Mouse (Mus musculus) neural tube, embryonic 12.5 days (tissue): ENCODE measurements around the gene Ralgps1. TPM values are rescaled to one million over a fixed set of nuclear protein-coding genes. Genes with fewer than 3 reads are reported as not detected.

Experiments
- ATAC-seq: fragments of 200-750 bp; cut with Nextera tagmentation; 2 replicates; pipeline ENCODE4 v1.8.0; 2017; ENCODE audit warnings: low read depth, mild to moderate bottlenecking, moderate TSS enrichment, moderate library complexity; ENCODE audit not compliant: low FRiP score
- H3K27ac ChIP-seq: fragments of 300-500 bp; sonication (generic); 2 replicates; pipeline ENCODE4 v1.5.1; 2016
- H3K27me3 ChIP-seq: fragments of 300-500 bp; sonication (generic); replicated peaks from 2 replicates; pipeline ENCODE4 v1.6.1; 2016; ENCODE audit warnings: mild to moderate bottlenecking
- H3K36me3 ChIP-seq: fragments of 300-500 bp; sonication (generic); 2 replicates; pipeline ENCODE4 v1.6.1; 2016; ENCODE audit warnings: mild to moderate bottlenecking
- H3K4me1 ChIP-seq: fragments of 300-500 bp; sonication (generic); 2 replicates; pipeline ENCODE4 v1.6.1; 2016
- H3K4me2 ChIP-seq: fragments of 300-500 bp; sonication (generic); replicated peaks from 2 replicates; pipeline ENCODE4 v1.6.1; 2016; ENCODE audit warnings: mild to moderate bottlenecking
- H3K4me3 ChIP-seq: fragments of 300-500 bp; sonication (generic); 2 replicates; pipeline ENCODE4 v1.5.1; 2016
- H3K9ac ChIP-seq: fragments of 300-500 bp; sonication (generic); 2 replicates; pipeline ENCODE4 v1.6.1; 2016; ENCODE audit warnings: mild to moderate bottlenecking
- H3K9me3 ChIP-seq: fragments of 300-500 bp; sonication (generic); 2 replicates; pipeline ENCODE4 v1.6.1; 2016; ENCODE audit warnings: mild to moderate bottlenecking
- WGBS: fragments of 180-500 bp; shearing (Covaris S2); methylation state at CpG from one replicate; pipeline ENCODE4 v1.1.7; 2016; 5-methylcytosine and 5-hydroxymethylcytosine counted together
- polyA plus RNA-seq: library from polyadenylated mRNA; unstranded; fragments of >200 nt; fragmentation: Nextera tagmentation; extraction: Ambion mirVana; gene quantifications from 2 replicates; pipeline ENCODE4 v1.2.1, GENCODE M21; 2016

The Ralgps1 gene
- polyA plus RNA-seq, 1 experiment from 2014 or later: 25.9 TPM

DNA sequence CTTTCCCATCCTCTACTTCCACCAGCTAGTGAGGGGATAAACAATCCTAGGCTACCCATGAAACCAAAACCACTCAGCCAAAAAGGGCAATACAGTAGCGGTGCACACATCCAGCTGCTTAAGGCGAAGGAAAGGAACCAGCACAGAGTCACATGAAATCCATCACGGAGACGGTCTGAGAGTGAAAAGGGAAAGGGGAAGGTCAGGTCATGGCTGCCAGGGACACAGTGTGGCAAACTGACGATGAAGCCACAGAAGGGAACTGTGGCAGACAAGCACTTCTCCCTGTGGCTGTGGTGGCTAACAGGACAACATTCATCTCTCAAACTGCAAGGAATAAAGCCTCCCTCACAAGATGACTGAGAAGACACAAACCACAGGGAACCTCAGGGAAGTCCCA is 76.2 kb downstream of the Ralgps1 start:
- Histone ChIP-seq H3K27ac (no peak overlapping the region), H3K9me3 (no peaks in the 10 kb centered on the region), H3K36me3 (0 out of 2 replicates have a peak, but pooled peaks cover 7% of the 10 kb centered on the region), H3K9ac (no peak overlapping the region), H3K4me1 (peaks cover 3% of the 10 kb centered on the region; the same call in 1 of the 2 replicates), H3K27me3 (no peaks in the 10 kb centered on the region), H3K4me2 (no peak overlapping the region), H3K4me3 (no peak overlapping the region)
- whole genome bisulfite sequencing: 84% methylated on average over 5 of the region's 5 CpGs
- no peak for ATAC-seq

GRCm38 (mm10) chr2:33292057-33292456 is 79.2 kb downstream of the Ralgps1 start:
- Histone ChIP-seq H3K4me2 (no peak overlapping the region), H3K4me1 (no peaks in the 10 kb centered on the region), H3K36me3 (peaks cover 14% of the 10 kb centered on the region; the same call in 1 of the 2 replicates), H3K27ac (no peak overlapping the region), H3K27me3 (no peaks in the 10 kb centered on the region), H3K4me3 (no peak overlapping the region), H3K9ac (no peak overlapping the region), H3K9me3 (no peaks in the 10 kb centered on the region)
- 85% methylated on average over 2 of the region's 2 CpGs for WGBS
- ATAC-seq: no peak

DNA sequence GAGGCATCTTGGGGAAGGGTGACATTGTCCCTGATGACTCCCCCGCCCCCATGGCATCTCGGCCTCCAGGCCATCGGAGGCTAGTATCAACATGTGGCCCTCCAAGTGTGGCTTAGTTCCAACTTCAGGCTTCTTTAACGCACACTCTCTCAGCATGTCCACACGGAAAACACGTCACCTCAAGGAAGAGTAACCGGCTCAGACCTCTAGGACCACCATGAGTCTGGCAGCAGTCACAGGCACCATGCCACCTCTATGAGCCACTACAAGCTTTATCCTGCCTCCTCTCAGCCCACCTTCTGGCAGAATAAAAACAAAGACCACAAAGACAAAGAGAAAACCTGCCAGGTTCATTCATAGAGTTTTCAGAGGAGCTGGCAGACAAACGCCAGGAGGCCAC is 80.8 kb downstream of the Ralgps1 start:
- Histone ChIP-seq H3K9me3 (no peaks in the 10 kb centered on the region), H3K4me1 (no peaks in the 10 kb centered on the region), H3K4me2 (no peak overlapping the region), H3K27ac (no peak overlapping the region), H3K9ac (no peak overlapping the region), H3K36me3 (peaks cover 12% of the 10 kb centered on the region; the same call in 1 of the 2 replicates), H3K4me3 (no peak overlapping the region), H3K27me3 (no peaks in the 10 kb centered on the region)
- WGBS: 86% methylated on average over 8 of the region's 8 CpGs
- no peak for ATAC-seq

DNA sequence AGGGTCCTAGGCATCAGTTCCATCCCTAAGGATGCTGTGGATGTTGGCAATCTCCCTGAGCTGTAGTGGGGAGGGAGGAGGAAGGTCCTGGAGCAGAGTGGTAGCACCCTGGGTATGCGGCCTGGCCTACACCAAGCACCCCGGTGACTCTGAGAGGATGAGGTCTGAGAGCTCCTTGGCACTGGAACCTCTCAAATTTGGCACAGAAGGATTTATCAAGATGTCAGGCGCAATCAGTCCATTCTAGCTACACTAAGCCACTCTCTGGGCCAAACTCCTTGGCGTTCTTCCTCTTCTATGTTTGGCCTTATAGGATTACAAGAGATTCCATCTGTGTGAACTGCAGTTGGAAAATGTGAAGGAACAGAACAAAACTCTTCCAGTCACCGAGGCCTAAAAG is 82.4 kb downstream of the Ralgps1 start:
- Histone ChIP-seq H3K4me2 (no peak overlapping the region), H3K27ac (no peak overlapping the region), H3K9me3 (no peaks in the 10 kb centered on the region), H3K9ac (no peak overlapping the region), H3K27me3 (no peaks in the 10 kb centered on the region), H3K36me3 (peaks cover 19% of the 10 kb centered on the region), H3K4me1 (no peaks in the 10 kb centered on the region), H3K4me3 (no peak overlapping the region)
- WGBS: 91% methylated on average over 5 of the region's 5 CpGs
- no peak for ATAC-seq

GRCm38 (mm10) chr2:33283674-33284073 is 87.6 kb downstream of the Ralgps1 start:
- H3K36me3 ChIP-seq: peaks cover 25% of the 10 kb centered on the region
- no peak overlapping the region for H3K9ac ChIP-seq
- no peak overlapping the region for H3K4me3 ChIP-seq
- H3K27ac ChIP-seq: no peak overlapping the region
- H3K9me3 ChIP-seq: no peaks in the 10 kb centered on the region
- H3K27me3 ChIP-seq: no peaks in the 10 kb centered on the region
- no peak overlapping the region for H3K4me2 ChIP-seq
- no peaks in the 10 kb centered on the region for H3K4me1 ChIP-seq
- 84% methylated on average over 2 of the region's 2 CpGs for WGBS
- ATAC-seq: no peak

DNA sequence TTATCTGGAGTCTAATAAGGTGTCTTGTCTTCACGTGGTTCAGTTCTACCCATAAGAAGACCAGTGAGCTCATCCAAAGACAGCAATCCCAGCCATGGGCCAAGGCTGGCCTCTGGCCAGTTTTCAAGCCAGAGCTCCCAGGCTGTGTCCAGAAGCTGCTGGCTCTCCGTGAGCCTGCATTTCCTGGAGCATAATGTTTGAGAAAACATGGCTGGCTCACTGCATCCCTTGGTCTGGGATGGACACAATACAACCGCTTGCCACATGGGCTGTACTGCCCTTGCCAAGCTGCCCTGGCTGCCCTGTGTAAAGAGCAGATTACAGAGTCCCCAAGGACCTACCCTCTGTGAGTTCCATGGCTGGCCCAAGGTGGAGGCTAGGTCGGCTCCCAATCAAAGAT is 88.4 kb downstream of the Ralgps1 start:
- WGBS: 80% methylated on average over 4 of the region's 4 CpGs
- no peak for ATAC-seq
- no peak overlapping the region for H3K4me3 ChIP-seq
- H3K9ac ChIP-seq: no peak overlapping the region
- H3K4me1 ChIP-seq: no peaks in the 10 kb centered on the region
- peaks cover 21% of the 10 kb centered on the region for H3K36me3 ChIP-seq
- H3K4me2 ChIP-seq: no peak overlapping the region
- no peaks in the 10 kb centered on the region for H3K9me3 ChIP-seq
- H3K27ac ChIP-seq: no peak overlapping the region
- H3K27me3 ChIP-seq: no peaks in the 10 kb centered on the region

DNA sequence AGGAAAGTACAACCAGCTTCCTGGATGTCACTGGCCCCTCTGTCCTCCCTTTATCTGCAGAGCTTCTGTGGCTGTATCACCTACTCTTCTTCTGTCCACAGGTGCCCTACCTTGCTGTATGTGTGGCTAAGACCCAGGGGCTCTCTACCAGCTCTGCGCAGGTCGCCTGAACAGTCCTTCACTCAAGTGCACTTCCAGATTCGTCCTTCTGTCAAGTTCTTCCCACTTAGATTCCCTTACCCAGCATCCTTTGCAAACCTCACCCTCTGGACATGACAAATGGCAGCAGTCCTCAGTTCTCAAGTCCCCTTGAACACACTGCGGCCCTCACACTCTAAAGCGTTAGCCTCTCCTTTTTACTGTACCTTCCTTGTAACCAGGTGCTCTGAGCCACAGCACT is 89.5 kb downstream of the Ralgps1 start:
- H3K4me2 ChIP-seq: no peak overlapping the region
- no peak overlapping the region for H3K4me3 ChIP-seq
- ATAC-seq: no peak
- WGBS: 85% methylated on average over 5 of the region's 5 CpGs
- H3K27ac ChIP-seq: no peak overlapping the region
- no peaks in the 10 kb centered on the region for H3K4me1 ChIP-seq
- H3K9ac ChIP-seq: no peak overlapping the region
- no peaks in the 10 kb centered on the region for H3K27me3 ChIP-seq
- H3K36me3 ChIP-seq: peaks cover 19% of the 10 kb centered on the region
- H3K9me3 ChIP-seq: no peaks in the 10 kb centered on the region

GRCm38 (mm10) chr2:33280525-33280924 is 90.8 kb downstream of the Ralgps1 start:
- Histone ChIP-seq H3K4me2 (no peak overlapping the region), H3K9ac (no peak overlapping the region), H3K36me3 (peaks cover 19% of the 10 kb centered on the region), H3K4me3 (no peak overlapping the region), H3K27me3 (no peaks in the 10 kb centered on the region), H3K27ac (no peak overlapping the region), H3K4me1 (no peaks in the 10 kb centered on the region), H3K9me3 (no peaks in the 10 kb centered on the region)
- ATAC-seq: no peak
- WGBS: 84% methylated on average over 2 of the region's 2 CpGs

GRCm38 (mm10) chr2:33279758-33280157 is 91.5 kb downstream of the Ralgps1 start:
- Histone ChIP-seq H3K9me3 (no peaks in the 10 kb centered on the region), H3K27me3 (no peaks in the 10 kb centered on the region), H3K4me3 (no peak overlapping the region), H3K9ac (no peak overlapping the region), H3K36me3 (peaks cover 19% of the 10 kb centered on the region), H3K27ac (no peak overlapping the region), H3K4me1 (no peaks in the 10 kb centered on the region), H3K4me2 (no peak overlapping the region)
- WGBS: 89% methylated on average over 10 of the region's 10 CpGs
- ATAC-seq: no peak

DNA sequence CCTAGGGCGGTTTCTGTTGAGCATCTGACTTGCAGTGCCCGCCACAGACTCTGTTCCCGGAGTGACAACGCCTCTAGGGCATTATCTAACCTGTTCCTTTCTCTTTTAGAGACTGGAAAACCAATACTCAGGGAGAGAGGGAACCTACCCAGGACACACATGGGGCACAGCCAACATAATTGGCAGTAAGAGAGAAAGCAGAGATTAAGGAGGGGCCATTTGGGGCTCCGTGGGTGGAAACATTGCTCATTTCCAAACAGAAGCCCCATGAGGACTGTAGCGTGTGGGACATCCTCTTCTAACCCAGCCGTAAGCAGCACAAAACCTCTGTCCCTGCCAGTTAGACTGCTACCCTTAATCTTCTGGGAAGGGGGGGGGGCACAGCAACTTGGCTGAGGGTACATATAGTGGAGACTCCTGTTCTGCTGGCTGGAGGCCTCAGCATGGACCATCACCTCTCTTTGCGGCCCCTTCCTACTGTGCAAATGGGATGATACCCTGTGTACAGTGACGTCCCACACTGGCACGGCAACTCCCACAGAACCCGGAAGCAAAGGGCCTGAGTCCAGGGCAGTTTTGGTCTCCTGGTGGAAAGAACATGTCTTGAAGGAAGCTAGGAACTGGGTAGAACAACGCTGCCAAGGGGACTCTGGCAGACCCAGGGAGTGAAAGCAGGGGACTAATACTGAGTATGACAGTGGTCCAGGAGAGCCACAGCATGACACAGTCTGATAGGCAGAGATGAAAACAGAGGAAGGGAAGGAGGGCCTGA is 96.4 kb downstream of the Ralgps1 start:
- 88% methylated on average over 12 of the region's 12 CpGs for WGBS
- H3K27me3 ChIP-seq: no peaks in the 10 kb centered on the region
- no peak for ATAC-seq
- no peak overlapping the region for H3K4me2 ChIP-seq
- H3K36me3 ChIP-seq: no peaks in the 10 kb centered on the region; the same call in 1 of the 2 replicates
- no peak overlapping the region for H3K27ac ChIP-seq
- no peak overlapping the region for H3K4me3 ChIP-seq
- H3K9ac ChIP-seq: no peak overlapping the region
- H3K4me1 ChIP-seq: no peaks in the 10 kb centered on the region
- no peaks in the 10 kb centered on the region for H3K9me3 ChIP-seq

DNA sequence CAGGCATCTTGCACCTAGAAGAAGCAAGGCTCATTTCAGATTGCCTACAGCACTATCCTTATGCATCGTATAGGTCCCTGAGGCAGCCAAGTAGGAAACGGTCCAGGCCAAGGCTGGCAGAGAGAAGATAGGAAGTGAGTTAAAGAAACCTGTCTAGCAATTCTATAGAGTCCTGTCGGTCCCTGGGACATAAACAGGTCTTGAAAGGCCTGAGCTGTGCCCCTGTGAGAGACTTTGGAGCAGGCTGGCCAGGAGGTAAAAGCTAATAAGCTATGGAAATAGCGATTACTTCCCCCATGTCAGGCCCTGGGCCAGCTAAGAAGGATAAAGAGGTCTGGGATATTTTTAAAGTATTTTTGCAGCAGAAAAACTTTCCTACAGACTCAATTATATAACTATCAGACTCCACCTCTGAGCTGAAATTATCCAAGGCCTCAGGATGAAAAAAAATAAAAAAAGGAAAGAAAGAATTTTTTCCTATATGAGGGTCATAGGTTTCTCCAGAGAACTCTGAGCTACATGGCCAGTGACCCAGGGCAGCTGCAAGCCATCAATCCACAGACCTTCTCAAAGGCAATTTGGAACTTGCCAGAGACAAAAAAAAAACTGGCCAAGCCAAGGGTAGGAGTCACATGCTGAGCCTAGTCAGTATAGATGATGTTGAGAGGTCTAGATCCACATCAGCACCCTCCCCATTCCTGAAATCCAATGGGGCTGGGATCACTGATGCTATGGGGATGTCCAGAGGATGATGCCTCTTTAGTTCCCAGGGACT is 98.4 kb downstream of the Ralgps1 start:
- Histone ChIP-seq H3K9me3 (no peaks in the 10 kb centered on the region), H3K27me3 (no peaks in the 10 kb centered on the region), H3K4me1 (no peaks in the 10 kb centered on the region), H3K9ac (no peak overlapping the region), H3K4me3 (no peak overlapping the region), H3K36me3 (peaks cover 4% of the 10 kb centered on the region; the same call in 1 of the 2 replicates), H3K4me2 (no peak overlapping the region), H3K27ac (no peak overlapping the region)
- WGBS: 83% methylated on average over 4 of the region's 4 CpGs
- ATAC-seq: no peak

DNA sequence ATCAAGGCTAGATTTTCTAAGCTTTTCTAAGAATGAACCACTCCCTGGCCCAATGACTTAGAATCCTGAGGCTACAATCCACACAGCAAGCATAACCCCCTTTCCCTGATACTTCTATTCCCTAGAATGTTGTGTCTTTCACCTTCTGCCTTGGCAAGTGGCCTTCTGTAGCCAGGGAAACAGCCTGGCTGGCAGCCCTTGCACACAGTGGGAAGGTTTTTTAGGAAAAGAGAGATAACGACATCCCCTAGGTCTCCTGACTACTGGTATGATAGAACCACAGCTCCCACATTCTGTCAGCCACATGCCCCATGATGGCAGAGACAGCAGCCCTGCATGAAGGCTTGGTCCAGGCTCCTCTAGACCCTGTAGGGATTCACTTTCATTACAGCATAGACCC is 99.8 kb downstream of the Ralgps1 start:
- Histone ChIP-seq H3K9ac (no peak overlapping the region), H3K4me1 (no peaks in the 10 kb centered on the region), H3K27me3 (no peaks in the 10 kb centered on the region), H3K9me3 (no peaks in the 10 kb centered on the region), H3K4me3 (no peak overlapping the region), H3K27ac (no peak overlapping the region), H3K36me3 (peaks cover 4% of the 10 kb centered on the region; the same call in 1 of the 2 replicates), H3K4me2 (no peak overlapping the region)
- ATAC-seq: no peak
- 87% methylated on average over 1 of the region's 1 CpGs for WGBS
